Mouse (Mus musculus) kidney, adult 2 months (tissue): Measurements from ENCODE around the gene Kdm4b. TPM values are rescaled to one million over a fixed set of nuclear protein-coding genes. Genes with fewer than 3 reads are reported as not detected.

Experiments
- DNase-seq: peaks from one replicate; pipeline ENCODE4 v3.0.0; 2021
- H3K27ac ChIP-seq: fragments of 200-500 bp; 2 replicates; pipeline ENCODE4 v1.5.1; 2012; ENCODE audit warnings: low read depth, low read length, control low read depth, inconsistent platforms; ENCODE audit not compliant: insufficient read depth
- H3K27me3 ChIP-seq: fragments of 200-500 bp; replicated peaks from 2 replicates; pipeline ENCODE4 v1.6.1; 2012; ENCODE audit warnings: mild to moderate bottlenecking, moderate library complexity, low read length, inconsistent platforms; ENCODE audit not compliant: control insufficient read depth, insufficient read depth
- H3K36me3 ChIP-seq: fragments of 200-500 bp; 2 replicates; pipeline ENCODE4 v1.6.1; 2012; ENCODE audit warnings: mild to moderate bottlenecking, moderate library complexity, low read length, inconsistent platforms; ENCODE audit not compliant: control insufficient read depth, insufficient read depth
- H3K4me1 ChIP-seq: fragments of 200-500 bp; 2 replicates; pipeline ENCODE4 v1.6.1; 2011; ENCODE audit warnings: low read length; ENCODE audit not compliant: control insufficient read depth, insufficient read depth
- H3K4me3 ChIP-seq: fragments of 200-500 bp; 2 replicates; pipeline ENCODE4 v1.5.1; 2011; ENCODE audit warnings: mild to moderate bottlenecking, low read depth, low read length, control low read depth; ENCODE audit not compliant: insufficient read depth
- CTCF ChIP-seq: fragments of 200-500 bp; conservative IDR thresholded peaks from 2 replicates; pipeline ENCODE4 v1.5.1; 2011; ENCODE audit warnings: low read depth, mild to moderate bottlenecking, control low read depth, low read length, moderate library complexity, mixed read lengths; ENCODE audit not compliant: insufficient read depth, insufficient read length
- POLR2A ChIP-seq: fragments of 200-500 bp; IDR thresholded peaks from one replicate; pipeline ENCODE4 v1.6.1; 2011; ENCODE audit warnings: low read depth, low read length, control low read depth
- WGBS: fragments of 180-500 bp; shearing (Covaris S2); methylation state at CpG from one replicate; pipeline ENCODE4 v1.1.7; 2018; 5-methylcytosine and 5-hydroxymethylcytosine counted together
- polyA plus RNA-seq: library from polyadenylated mRNA; depleted of rRNA; stranded (reverse); fragments of >200 nt; gene quantifications from 2 replicates; pipeline ENCODE4 v1.2.3, GENCODE M21; 2012

The Kdm4b gene
- polyA plus RNA-seq, 1 experiment: 21.6 TPM

GRCm38 (mm10) chr17:56374851-56375250 is 49.0 kb downstream of the Kdm4b start:
- WGBS: 74% methylated on average over 1 of the region's 1 CpGs

GRCm38 (mm10) chr17:56379281-56379834 is 53.5 kb downstream of the Kdm4b start:
- no peak for TF ChIP-seq POLR2A
- no peak for TF ChIP-seq CTCF
- Histone ChIP-seq H3K36me3 (no peaks in the 10 kb centered on the region), H3K4me3 (no peak overlapping the region), H3K27me3 (no peaks in the 10 kb centered on the region), H3K4me1 (peaks cover 16% of the 10 kb centered on the region), H3K27ac (no peak overlapping the region)
- peak; percentile 7 for DNase-seq
- WGBS: 53% methylated on average over 6 of the region's 6 CpGs

More at GRCm38 (mm10) chr17:56374851-56375250, 49.0 kb downstream of the Kdm4b start:
- Histone ChIP-seq H3K4me3 (no peak overlapping the region), H3K27ac (no peak overlapping the region), H3K27me3 (no peaks in the 10 kb centered on the region), H3K36me3 (no peaks in the 10 kb centered on the region), H3K4me1 (no peaks in the 10 kb centered on the region)
- no peak for TF ChIP-seq CTCF
- no peak for TF ChIP-seq POLR2A
- DNase-seq: no peak

GRCm38 (mm10) chr17:56380286-56380685 is 54.4 kb downstream of the Kdm4b start:
- Histone ChIP-seq H3K27ac (no peak overlapping the region), H3K36me3 (no peaks in the 10 kb centered on the region)
- TF ChIP-seq CTCF (no peak), POLR2A (no peak)

GRCm38 (mm10) chr17:56381183-56381582 is 55.3 kb downstream of the Kdm4b start:
- H3K4me1 ChIP-seq: peaks cover 16% of the 10 kb centered on the region
- peak; percentile 70 for DNase-seq
- H3K27me3 ChIP-seq: no peaks in the 10 kb centered on the region
- WGBS: 38% methylated on average over 5 of the region's 5 CpGs
- H3K4me3 ChIP-seq: no peak overlapping the region
- H3K27ac ChIP-seq: peak overlapping the region; percentile 57
- no peak for TF ChIP-seq POLR2A
- TF ChIP-seq CTCF: no peak
- no peaks in the 10 kb centered on the region for H3K36me3 ChIP-seq

More at GRCm38 (mm10) chr17:56380286-56380685, 54.4 kb downstream of the Kdm4b start:
- Histone ChIP-seq H3K27me3 (no peaks in the 10 kb centered on the region), H3K4me3 (no peak overlapping the region), H3K4me1 (peaks cover 16% of the 10 kb centered on the region)
- WGBS: 51% methylated on average over 6 of the region's 6 CpGs
- DNase-seq: no peak

- 68% methylated on average over 8 of the region's 8 CpGs for WGBS
- no peak overlapping the region for H3K4me3 ChIP-seq
- no peaks in the 10 kb centered on the region for H3K27me3 ChIP-seq
- H3K4me1 ChIP-seq: peaks cover 16% of the 10 kb centered on the region
- H3K27ac ChIP-seq: no peak overlapping the region
- TF ChIP-seq CTCF (no peak), POLR2A (no peak)
- DNase-seq: no peak
- H3K36me3 ChIP-seq: no peaks in the 10 kb centered on the region
Observed at GRCm38 (mm10) chr17:56382997-56383396, 57.1 kb downstream of the Kdm4b start.

GRCm38 (mm10) chr17:56384903-56385302 is 59.0 kb downstream of the Kdm4b start:
- H3K27me3 ChIP-seq: no peaks in the 10 kb centered on the region
- no peak overlapping the region for H3K4me3 ChIP-seq
- H3K36me3 ChIP-seq: no peaks in the 10 kb centered on the region
- peaks cover 16% of the 10 kb centered on the region for H3K4me1 ChIP-seq
- DNase-seq: peak; percentile 45
- no peak for TF ChIP-seq POLR2A
- no peak for TF ChIP-seq CTCF
- no peak overlapping the region for H3K27ac ChIP-seq
- 56% methylated on average over 6 of the region's 6 CpGs for WGBS

GRCm38 (mm10) chr17:56387612-56388011 is 61.8 kb downstream of the Kdm4b start:
- peak; percentile 11 for DNase-seq
- Histone ChIP-seq H3K4me3 (no peak overlapping the region), H3K36me3 (no peaks in the 10 kb centered on the region), H3K27ac (no peak overlapping the region), H3K4me1 (no peaks in the 10 kb centered on the region), H3K27me3 (no peaks in the 10 kb centered on the region)
- no peak for TF ChIP-seq POLR2A
- TF ChIP-seq CTCF: no peak
- WGBS: 52% methylated on average over 6 of the region's 6 CpGs

- H3K4me3 ChIP-seq: no peak overlapping the region
- TF ChIP-seq CTCF: no peak
- no peak for TF ChIP-seq POLR2A
- no peaks in the 10 kb centered on the region for H3K27me3 ChIP-seq
- DNase-seq: no peak
- H3K36me3 ChIP-seq: no peaks in the 10 kb centered on the region
- WGBS: 88% methylated on average over 6 of the region's 6 CpGs
- H3K4me1 ChIP-seq: no peaks in the 10 kb centered on the region
- H3K27ac ChIP-seq: no peak overlapping the region
Observed at GRCm38 (mm10) chr17:56393238-56393637, 67.4 kb downstream of the Kdm4b start.
